Mouse (Mus musculus) adrenal gland, postnatal 25 days (tissue): ENCODE data around the gene Opa3. TPM values are rescaled to one million over a fixed set of nuclear protein-coding genes. Genes with fewer than 3 reads are reported as not detected.

ENCODE experiments used
- DNase-seq: peaks from one replicate; pipeline ENCODE4 v3.0.0; 2021; ENCODE audit warnings: mixed read lengths
- total RNA-seq: library from RNA; stranded (reverse); gene quantifications from 2 replicates; pipeline ENCODE4 v1.2.3, GENCODE M21; 2021

Gene Opa3
- total RNA-seq, 1 experiment from 2014 or later: 26.9 TPM

DNA sequence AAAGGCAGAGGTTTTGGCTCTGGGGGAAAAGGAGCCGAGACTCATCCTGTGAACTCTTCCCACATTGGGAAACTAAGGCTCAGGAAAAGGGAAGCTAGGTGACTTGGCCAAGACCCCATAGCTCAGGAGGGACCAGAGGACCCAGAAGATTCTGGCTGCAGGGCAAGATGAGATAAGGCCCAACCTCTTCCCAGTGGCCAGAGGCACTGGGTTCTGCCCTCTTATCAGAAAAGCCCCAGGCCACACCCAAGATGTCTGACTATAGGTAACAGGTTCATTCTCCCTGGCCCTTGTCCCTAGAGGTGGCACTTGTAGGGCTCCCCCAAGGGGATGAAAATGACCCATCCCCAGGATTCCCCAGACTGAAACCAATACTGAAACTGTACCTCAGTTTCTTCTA, 18.7 kb downstream of the Opa3 start:
- no peak for DNase-seq

- DNase-seq: no peak
These were observed 19.4 kb downstream of the Opa3 start for GRCm38 (mm10) chr7:19247511-19247910.

GRCm38 (mm10) chr7:19252078-19252477, 23.9 kb downstream of the Opa3 start:
- no peak for DNase-seq

DNA sequence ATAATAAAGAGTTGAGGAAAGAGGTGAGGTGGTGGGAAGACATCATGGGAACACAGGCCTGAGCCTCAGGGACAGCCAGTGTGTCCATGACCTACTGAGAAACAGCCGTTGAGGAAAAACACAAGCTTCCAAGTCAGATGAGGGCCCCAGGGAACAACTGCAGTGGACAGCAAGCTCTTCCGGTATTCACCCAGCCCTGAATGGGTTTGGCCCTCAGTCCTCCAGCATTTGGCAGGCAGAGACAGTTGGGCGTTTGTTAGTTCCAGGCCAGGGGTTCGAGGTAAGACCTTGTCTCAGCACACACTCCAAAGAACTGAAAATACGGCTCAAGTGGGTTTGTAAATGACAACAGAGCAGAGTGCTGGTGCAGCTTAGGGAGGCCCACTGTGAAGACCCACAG, 25.3 kb downstream of the Opa3 start:
- no peak for DNase-seq

GRCm38 (mm10) chr7:19255395-19255794, 27.3 kb downstream of the Opa3 start:
- DNase-seq: no peak

- no peak for DNase-seq
These were observed 28.4 kb downstream of the Opa3 start for GRCm38 (mm10) chr7:19256567-19256966.

DNA sequence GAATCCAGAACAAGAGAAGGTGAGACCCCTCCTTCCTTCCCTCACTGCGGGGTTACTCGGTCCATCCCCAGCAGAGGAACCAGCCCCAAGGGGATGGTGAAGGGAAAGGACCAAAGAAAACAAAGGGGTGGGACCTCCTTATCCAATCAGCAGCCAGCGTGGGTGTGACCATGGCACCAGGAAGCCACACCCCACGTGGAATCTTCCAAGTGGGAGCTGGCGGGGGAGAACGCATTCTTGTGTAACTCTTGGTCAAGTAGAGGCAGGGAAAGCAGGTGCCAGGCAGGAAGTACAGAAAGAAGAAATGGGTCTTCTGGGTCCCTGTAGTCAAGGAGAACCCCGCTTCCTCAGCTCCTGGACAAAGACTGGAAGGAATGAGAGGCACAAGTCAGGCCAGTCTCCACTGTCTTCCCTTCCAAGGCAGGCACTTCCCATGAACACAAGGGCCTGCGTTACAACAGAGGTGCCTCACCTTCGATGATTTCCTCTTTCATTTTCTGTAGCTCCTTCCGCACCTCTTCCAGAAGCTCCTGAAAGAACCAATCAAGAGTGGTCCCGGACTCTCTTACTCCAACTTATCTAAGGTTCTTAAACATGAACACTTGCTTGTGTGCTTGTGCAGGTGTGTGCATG, 29.4 kb downstream of the Opa3 start:
- DNase-seq: peak; percentile 55

GRCm38 (mm10) chr7:19258336-19258735, 30.2 kb downstream of the Opa3 start:
- no peak for DNase-seq

DNA sequence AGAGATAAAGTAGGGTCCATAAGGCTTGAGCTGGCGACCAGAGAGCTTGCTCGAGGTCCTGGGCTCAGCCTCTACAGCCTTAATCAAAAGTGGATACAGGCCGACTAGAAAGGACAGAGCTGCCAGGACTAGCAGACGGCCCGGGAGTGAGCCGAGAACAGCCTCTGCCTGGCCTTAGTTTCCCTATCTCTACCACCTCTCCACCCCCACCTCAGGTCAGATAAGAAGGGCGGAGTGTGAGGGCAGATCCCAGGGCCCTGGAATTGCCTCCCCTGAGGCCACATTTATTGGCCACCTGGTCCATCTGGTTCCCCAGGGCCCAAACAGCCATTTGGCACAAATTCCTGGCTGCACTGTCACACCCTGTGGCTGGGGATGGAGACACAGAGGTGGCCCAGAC, 37.0 kb downstream of the Opa3 start:
- no peak for DNase-seq

DNA sequence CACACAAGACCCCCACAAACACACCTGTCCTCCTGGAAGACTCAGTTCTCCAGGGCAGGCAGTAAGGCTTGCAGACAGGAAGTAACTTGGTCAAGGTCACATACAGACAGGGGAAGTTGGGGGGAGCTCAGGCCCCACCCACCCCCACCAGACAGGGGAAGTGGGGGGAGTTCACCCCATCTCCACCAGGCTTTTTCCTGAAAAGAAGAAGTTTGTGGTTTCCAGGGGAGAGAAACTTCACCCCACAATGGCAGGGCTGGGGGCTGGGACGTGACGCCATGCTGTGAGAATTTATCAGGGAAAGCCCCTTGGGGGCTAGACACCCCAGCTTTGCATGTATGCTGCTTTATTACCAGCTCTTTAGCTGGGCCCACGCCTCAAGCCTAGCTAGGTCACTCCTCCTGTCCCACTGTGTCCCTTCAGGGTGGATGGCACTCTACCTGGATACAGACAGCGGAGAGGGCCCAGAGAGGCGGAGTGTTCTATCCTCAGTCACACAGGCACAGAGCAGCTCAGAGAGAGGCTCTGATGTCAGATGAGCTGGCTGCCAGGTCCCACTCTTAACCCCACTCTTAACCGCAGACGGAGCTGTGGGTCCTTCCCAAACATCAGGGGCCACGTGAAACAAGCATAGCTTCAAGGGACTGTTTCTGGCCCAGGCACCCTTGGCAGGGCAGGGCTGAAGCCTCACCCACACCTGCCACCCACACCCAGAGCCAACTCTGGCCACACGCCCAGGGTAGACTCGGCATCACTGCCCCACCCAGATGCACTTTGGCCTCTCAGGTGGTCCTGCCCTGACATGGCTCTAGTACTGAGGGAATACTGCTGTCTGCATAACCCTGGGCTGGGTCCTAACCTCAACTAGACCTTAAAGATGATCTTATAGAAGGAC, 38.0 kb downstream of the Opa3 start:
- DNase-seq: no peak

DNA sequence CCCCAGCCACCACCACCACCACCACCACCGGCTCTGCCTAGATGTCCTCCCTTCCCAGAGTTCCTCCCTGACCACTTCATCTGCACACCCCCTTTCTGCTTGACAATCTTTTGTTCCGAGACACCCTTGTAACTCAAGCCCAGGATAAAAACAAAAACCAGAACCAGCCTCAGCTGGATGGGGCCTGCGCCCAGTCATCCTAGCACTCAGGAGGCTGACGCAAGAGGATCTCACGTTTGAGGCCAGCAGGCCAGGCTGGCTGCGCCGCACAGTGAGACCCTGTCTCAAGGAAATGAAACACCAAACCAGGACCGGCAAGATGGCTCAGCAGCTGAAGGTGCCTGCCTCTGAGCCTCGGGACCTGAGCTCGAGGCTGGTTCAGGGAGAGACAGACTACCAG, 38.9 kb downstream of the Opa3 start:
- no peak for DNase-seq

DNA sequence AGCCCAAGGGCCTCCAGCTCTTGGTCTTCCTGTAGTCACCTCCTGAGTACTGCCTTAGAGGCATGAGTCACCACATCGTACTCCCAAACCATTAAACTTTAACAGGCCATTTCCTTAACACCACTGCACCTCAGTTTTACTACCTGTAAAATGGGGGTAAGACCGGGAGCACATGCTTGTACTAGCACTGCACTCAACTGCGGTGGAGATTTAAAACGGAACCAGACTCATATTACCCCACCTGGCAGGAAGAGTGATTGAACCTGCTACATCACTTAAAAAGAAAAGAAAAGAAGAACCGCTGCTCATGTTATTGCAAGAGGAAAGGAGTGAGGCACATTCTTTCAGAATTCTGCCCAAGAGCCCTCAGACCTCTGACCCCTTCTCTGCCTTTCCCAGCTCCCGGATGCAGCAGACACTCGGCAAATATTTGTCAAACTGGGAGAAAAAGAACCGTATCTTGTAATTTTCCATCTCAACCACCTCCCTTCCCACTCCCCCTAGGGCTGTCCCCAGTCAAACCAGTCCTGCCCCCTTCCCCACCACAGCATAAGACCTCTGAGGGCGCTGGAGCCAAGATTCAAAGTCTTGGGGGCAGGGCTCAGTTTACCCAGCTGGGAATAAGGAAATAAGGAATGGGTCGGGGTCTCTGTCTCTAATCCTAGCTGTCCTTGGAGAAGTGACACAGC, 41.0 kb downstream of the Opa3 start:
- DNase-seq: no peak

DNA sequence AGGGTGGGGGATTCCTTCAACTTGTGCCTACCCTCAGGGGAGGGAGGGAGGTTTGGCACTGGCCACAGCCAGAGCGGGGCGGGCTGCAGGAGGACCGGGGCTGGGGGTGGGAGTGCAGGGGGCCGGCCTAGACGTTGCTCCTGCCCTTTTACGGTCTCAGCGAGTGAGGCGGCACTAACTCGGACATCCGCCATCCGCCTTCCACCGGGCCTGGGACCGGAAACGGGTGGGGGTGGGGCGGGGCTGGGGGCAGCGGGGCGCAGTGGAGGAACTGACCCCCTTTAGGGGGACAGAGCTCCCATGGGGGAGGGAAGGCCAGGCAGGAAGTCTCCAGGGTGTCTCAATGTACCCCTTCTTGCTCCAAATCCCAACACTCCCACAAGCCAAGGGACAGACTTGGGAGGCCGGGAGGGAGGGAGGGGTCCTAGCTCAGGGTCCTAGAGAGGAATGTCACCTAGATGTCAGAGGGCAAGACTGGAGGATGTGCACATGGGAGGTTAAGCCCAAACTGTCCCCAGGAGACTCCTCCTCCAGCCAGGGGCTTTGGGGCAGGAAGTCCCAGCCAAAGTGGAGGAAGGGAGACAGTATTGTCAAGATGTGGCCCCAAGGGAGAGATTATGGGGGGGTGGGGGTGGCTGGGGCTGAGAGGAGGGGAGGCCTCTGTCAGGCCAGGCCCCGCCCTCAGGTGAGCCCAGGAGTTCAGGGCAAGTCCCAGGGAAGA, 41.7 kb downstream of the Opa3 start:
- peak; percentile 64 for DNase-seq

DNA sequence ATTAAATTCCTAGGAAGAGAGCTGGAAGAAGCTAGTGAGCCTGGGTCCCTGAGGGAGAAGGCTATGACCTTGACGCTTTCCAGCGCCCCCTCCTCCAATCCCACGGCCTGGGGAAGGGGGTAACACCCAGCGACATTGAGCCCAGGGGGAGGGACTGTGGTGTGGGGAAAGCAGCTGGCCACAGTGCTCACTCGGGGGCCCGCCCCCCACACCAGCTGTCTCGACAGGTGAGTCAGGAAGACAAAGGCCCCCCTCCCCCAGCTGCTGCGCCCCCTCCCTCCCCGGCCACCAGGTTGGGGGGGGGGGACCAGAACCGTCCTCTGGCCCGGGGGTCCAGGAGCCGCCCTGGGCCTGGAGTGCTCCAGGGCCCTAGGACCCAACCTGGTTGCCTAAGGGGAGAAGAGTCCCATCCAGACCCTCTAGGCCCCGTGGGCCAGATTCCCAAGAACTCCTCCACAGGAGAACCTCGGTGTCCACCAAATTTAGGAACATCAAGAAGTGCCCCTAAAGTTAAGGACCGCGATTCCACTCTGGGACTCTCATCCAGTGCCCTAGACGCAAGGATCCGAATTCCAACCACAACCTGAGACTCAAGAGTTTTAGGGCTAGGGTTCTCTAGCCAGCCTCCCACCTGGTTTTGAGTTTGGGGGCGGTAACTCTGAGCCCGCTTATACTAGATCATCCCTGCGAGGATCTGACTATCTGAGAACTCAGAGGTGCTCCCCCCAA, 42.5 kb downstream of the Opa3 start:
- DNase-seq: no peak

DNA sequence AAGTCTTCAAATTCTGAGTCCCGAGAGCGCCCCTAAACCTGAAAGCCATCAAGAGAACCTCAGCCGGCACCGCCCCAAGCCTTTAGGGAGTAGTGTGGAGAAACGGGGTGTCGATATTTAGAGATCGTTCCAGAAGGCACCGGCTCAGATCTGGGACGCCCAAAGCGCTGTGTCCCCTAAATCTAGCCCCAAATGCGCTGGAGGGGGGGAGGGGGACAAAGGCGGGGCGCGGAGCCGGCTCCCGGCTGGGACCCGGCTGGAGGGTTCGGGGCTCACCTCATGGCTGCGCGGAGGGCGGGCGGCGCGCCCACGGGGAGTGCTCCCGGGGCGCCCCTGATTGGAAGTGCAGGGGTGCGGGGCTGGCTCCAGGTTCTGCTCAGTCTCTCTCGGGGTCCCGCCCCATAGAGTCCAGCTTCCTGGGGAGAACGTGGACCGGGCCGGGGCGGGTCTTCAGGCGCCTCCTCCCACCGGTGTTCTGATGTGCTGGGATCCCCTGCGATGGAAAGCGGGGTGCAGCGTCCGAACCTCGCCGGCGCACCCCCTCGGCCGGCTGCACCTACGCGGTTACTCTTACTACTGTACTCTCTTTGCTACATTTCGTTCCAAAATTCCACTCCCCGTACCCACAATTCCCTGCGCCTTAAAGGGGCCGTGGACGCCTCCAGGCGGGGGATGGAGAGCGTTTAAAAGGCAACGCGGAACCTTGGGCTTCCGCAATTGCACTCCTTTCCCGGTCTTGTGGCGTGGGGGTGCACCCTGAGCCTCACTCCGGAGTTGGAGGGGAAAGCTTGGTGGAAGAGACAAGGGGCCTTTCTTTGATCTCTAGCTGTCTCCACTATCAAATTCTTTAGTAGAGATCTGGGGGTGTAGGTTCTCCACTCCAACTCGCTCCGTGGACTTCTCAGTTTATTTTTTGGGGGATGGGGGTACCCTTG, 43.4 kb downstream of the Opa3 start, which contains the start of gene Vasp:
Gene Vasp, minus strand, starts transcription at position 580 of the 935 bp plus-strand sequence.
- DNase-seq: peak; percentile 84

DNA sequence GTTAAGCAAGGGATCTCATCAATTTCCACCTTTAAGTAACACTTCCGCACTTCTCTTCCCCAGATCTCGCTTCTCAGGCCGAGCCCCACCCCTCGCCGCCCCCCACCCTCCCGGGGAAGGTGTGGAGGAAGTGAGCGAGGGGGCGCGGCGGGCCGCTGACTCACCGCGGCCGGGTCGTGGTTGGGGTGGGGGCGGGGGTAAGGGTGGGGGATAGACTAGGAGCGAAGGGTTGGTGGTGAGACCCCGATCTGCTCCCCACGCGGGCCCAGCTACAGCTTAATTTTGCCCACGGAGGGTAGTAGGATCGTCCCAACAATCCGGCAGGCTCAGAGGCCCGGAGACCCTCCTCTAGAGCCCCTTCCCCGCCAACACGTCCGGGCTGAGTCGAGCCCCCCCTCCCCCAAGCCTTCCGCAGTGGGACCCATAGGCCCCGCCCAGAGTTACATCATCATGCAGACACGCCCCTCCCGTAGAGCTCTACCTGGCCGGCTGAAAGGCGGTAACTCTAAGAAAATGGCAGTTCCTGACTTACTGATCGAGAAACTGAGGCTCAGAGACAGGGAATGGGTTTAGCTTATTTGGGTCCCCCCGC, 44.1 kb downstream of the Opa3 start:
- peak; percentile 77 for DNase-seq

- no peak for DNase-seq
These were observed 48.1 kb downstream of the Opa3 start for GRCm38 (mm10) chr7:19276253-19276652.

GRCm38 (mm10) chr7:19279052-19279451, 50.9 kb downstream of the Opa3 start:
- DNase-seq: no peak

- DNase-seq: no peak
These were observed 51.5 kb downstream of the Opa3 start, which contains the start of gene Ppm1n for GRCm38 (mm10) chr7:19279581-19280114. Ppm1n (minus strand) TSS chr7:19280064.
